Mouse (Mus musculus): ENCODE data around the gene Bglap3. TPM values are rescaled to one million over a fixed set of nuclear protein-coding genes. Genes with fewer than 3 reads are reported as not detected.

Gene Bglap3
- polyA plus RNA-seq, 1 experiment from 2014 or later, result not detected

GRCm38 (mm10) chr3:88324951-88325405, 47.6 kb downstream of the Bglap3 start, which contains the start of gene Glmp:
Glmp (plus strand) TSS chr3:88325023.
- no peak within 1 kb of the TSS for H3K27ac ChIP-seq
- 3% methylated on average over 10 of the region's 10 CpGs for WGBS
- H3K4me1 ChIP-seq, result peaks cover 9% of the 10 kb centered on the region
- no peaks in the 10 kb centered on the region for H3K27me3 ChIP-seq (replicated peaks)
- peak within 1 kb of the TSS; percentile 56 for H3K4me3 ChIP-seq
- peaks cover 53% of the 10 kb centered on the region for H3K36me3 ChIP-seq
- H3K4me2 ChIP-seq (replicated peaks), result peak within 1 kb of the TSS; percentile 83
- no peaks in the 10 kb centered on the region for H3K9me3 ChIP-seq
- ATAC-seq (ENCODE audit: low FRiP score, low read depth), result peak; percentile 59
- H3K9ac ChIP-seq, result peak within 1 kb of the TSS; percentile 61

Other genes with a start within 250 kb of the Bglap3 start
- 17.6 and 19.8 TPM in 2 replicates for gene Mef2d, start 230.4 kb downstream of the Bglap3 start, polyA plus RNA-seq (2016; fragmentation: Nextera tagmentation; extraction: Ambion mirVana)
- gene Rhbg, start 118.0 kb downstream of the Bglap3 start, polyA plus RNA-seq (2016; fragmentation: Nextera tagmentation; extraction: Ambion mirVana), result 0.32 and 0.79 TPM in 2 replicates
- gene Gm38392, start 85.5 kb downstream of the Bglap3 start, polyA plus RNA-seq (2016; fragmentation: Nextera tagmentation; extraction: Ambion mirVana), result 0.27 TPM in 1 of 2 replicates, not detected in the other
- gene Tsacc, start 75.7 kb downstream of the Bglap3 start, polyA plus RNA-seq (2016; fragmentation: Nextera tagmentation; extraction: Ambion mirVana), result 9.4 and 12.9 TPM in 2 replicates
- 593 and 606 TPM in 2 replicates for gene Cct3, start 75.6 kb downstream of the Bglap3 start, polyA plus RNA-seq (2016; fragmentation: Nextera tagmentation; extraction: Ambion mirVana)
- gene Glmp, start 47.7 kb downstream of the Bglap3 start, polyA plus RNA-seq (2016; fragmentation: Nextera tagmentation; extraction: Ambion mirVana), result 116 and 131 TPM in 2 replicates
- 1.6 and 2.0 TPM in 2 replicates for gene Tmem79, start 36.6 kb downstream of the Bglap3 start, polyA plus RNA-seq (2016; fragmentation: Nextera tagmentation; extraction: Ambion mirVana)
- 78.4 and 80.5 TPM in 2 replicates for gene Smg5, start 36.5 kb downstream of the Bglap3 start, polyA plus RNA-seq (2016; fragmentation: Nextera tagmentation; extraction: Ambion mirVana)
- gene Paqr6, start 8.2 kb downstream of the Bglap3 start, polyA plus RNA-seq (2016; fragmentation: Nextera tagmentation; extraction: Ambion mirVana), result 2.0 and 2.3 TPM in 2 replicates
- gene Bglap2, start 6.0 kb upstream of the Bglap3 start, polyA plus RNA-seq (2016; fragmentation: Nextera tagmentation; extraction: Ambion mirVana), result not detected in 2 replicates
- not detected in 2 replicates for gene Bglap, start 11.7 kb upstream of the Bglap3 start, polyA plus RNA-seq (2016; fragmentation: Nextera tagmentation; extraction: Ambion mirVana)
- 75.9 and 79.7 TPM in 2 replicates for gene Pmf1, start 37.6 kb upstream of the Bglap3 start, polyA plus RNA-seq (2016; fragmentation: Nextera tagmentation; extraction: Ambion mirVana)
- 24.1 and 28.0 TPM in 2 replicates for gene Slc25a44, start 52.4 kb upstream of the Bglap3 start, polyA plus RNA-seq (2016; fragmentation: Nextera tagmentation; extraction: Ambion mirVana)
- gene Sema4a, start 88.4 kb upstream of the Bglap3 start, polyA plus RNA-seq (2016; fragmentation: Nextera tagmentation; extraction: Ambion mirVana), result 13.6 and 15.3 TPM in 2 replicates
- 27.6 and 27.9 TPM in 2 replicates for gene Lmna, start 137.2 kb upstream of the Bglap3 start, polyA plus RNA-seq (2016; fragmentation: Nextera tagmentation; extraction: Ambion mirVana)
- 41.9 and 43.3 TPM in 2 replicates for gene Mex3a, start 159.7 kb upstream of the Bglap3 start, polyA plus RNA-seq (2016; fragmentation: Nextera tagmentation; extraction: Ambion mirVana)
- 0.29 and 0.57 TPM in 2 replicates for gene Rab25, start 175.6 kb upstream of the Bglap3 start, polyA plus RNA-seq (2016; fragmentation: Nextera tagmentation; extraction: Ambion mirVana)
- 143 and 145 TPM in 2 replicates for gene Lamtor2, start 180.3 kb upstream of the Bglap3 start, polyA plus RNA-seq (2016; fragmentation: Nextera tagmentation; extraction: Ambion mirVana)
- gene Ubqln4, start 181.0 kb upstream of the Bglap3 start, polyA plus RNA-seq (2016; fragmentation: Nextera tagmentation; extraction: Ambion mirVana), result 60.0 and 61.6 TPM in 2 replicates
- 149 and 157 TPM in 2 replicates for gene Ssr2, start 203.1 kb upstream of the Bglap3 start, polyA plus RNA-seq (2016; fragmentation: Nextera tagmentation; extraction: Ambion mirVana)
- 186 TPM in 2 replicates for gene Arhgef2, start 233.2 kb upstream of the Bglap3 start, polyA plus RNA-seq (2016; fragmentation: Nextera tagmentation; extraction: Ambion mirVana)